In the genomic region with DNA sequence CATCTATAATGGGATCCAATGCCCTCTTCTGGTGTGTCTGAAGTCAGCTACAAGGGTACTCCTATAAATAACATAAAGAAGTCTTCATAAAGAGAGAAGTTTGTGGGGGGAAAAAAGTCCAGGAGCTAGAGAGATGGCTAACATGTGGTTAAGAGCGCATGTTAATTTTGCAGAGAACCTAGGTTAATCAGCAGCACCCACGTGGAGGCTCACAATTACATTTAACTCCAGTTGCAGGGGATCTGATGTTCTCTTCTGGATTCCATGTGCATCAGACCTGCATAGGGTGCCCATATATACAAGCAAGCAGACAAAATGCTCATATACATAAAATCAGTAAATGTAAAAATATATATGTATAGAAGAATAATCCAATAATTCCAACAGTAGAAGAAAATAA, we compare ENCODE assay signal across 9 mouse cellular contexts. TPM values are rescaled to one million over a fixed set of nuclear protein-coding genes. Genes with fewer than 3 reads are reported as not detected.
DNase-seq lines count a peak whose midpoint lies in the region; ATAC-seq and TF ChIP-seq lines count a peak whose summit lies in the region.
"Had no signal": no experiment of that assay in that cellular context is flagged by ENCODE, and none has a peak within 500 bp of the region (broad histone marks: within the 10 kb centered on the region; RNA-seq: fewer than 3 reads in every experiment).

No protein-coding gene starts in this region.

- H3K4me3 ChIP-seq in layer of hippocampus, adult 2 months, result peak overlapping the region; percentile 94
- H3K4me3 ChIP-seq in embryonic facial prominence, embryonic 15.5 days (replicated peaks), result peak overlapping the region; percentile 79
- no peak overlapping the region for H3K4me3 ChIP-seq in limb, embryonic 11.5 days (ENCODE audit: low read depth, low read length)
- H3K4me3 ChIP-seq in neural tube, embryonic 15.5 days (replicated peaks), result peak overlapping the region; percentile 33

- ATAC-seq in embryonic facial prominence, embryonic 15.5 days (ENCODE audit: insufficient number of reproducible peaks, low FRiP score, low TSS enrichment, low read depth), result no peak
- no peak for ATAC-seq in limb, embryonic 11.5 days (ENCODE audit: insufficient number of reproducible peaks, low FRiP score, low TSS enrichment, low read depth)
- no peak for ATAC-seq in neural tube, embryonic 15.5 days (ENCODE audit: low FRiP score)

- DNase-seq in layer of hippocampus, adult 2 months (ENCODE audit: low spot score in 2 of 2), result no peak
- DNase-seq in layer of hippocampus, adult 9-11 months, result no peak
- DNase-seq in limb, embryonic 11.5 days (ENCODE audit: low spot score), result no peak
- no peak for DNase-seq in B cell, adult 2 months
- no peak for DNase-seq in spleen, postnatal 14 days (ENCODE audit: low spot score in 2 of 2)
- DNase-seq in ovary, adult 18-20 months (ENCODE audit: low spot score), result no peak
- DNase-seq: kidney, postnatal 4 days had no signal

- peaks cover 19% of the 10 kb centered on the region; the same call in 1 of the 2 replicates for H3K36me3 ChIP-seq in embryonic facial prominence, embryonic 15.5 days
- peaks cover 3% of the 10 kb centered on the region; the same call in 1 of the 2 replicates for H3K36me3 ChIP-seq in limb, embryonic 11.5 days (ENCODE audit: control insufficient read depth, insufficient read depth, low read length)
- peaks cover 20% of the 10 kb centered on the region; the same call in 1 of the 2 replicates for H3K36me3 ChIP-seq in neural tube, embryonic 15.5 days

- no peak overlapping the region for H3K27ac ChIP-seq in layer of hippocampus, adult 2 months
- H3K27ac ChIP-seq in embryonic facial prominence, embryonic 15.5 days (replicated peaks), result no peak overlapping the region
- H3K27ac ChIP-seq in limb, embryonic 11.5 days (replicated peaks; ENCODE audit: low read depth, low read length), result no peak overlapping the region
- H3K27ac ChIP-seq in neural tube, embryonic 15.5 days (replicated peaks), result no peak overlapping the region

- peaks cover 30% of the 10 kb centered on the region for H3K4me1 ChIP-seq in embryonic facial prominence, embryonic 15.5 days
- H3K4me1 ChIP-seq in limb, embryonic 11.5 days (ENCODE audit: control insufficient read depth, insufficient read depth, low read length), result peaks cover 32% of the 10 kb centered on the region
- H3K4me1 ChIP-seq in neural tube, embryonic 15.5 days, result peaks cover 48% of the 10 kb centered on the region

- TF ChIP-seq CTCF in layer of hippocampus, adult 2 months (conservative IDR thresholded peaks at IDR 0.05), result peak; percentile 19; the same call in 1 of the 2 replicates

- no peaks in the 10 kb centered on the region for H3K9me3 ChIP-seq in embryonic facial prominence, embryonic 15.5 days (replicated peaks)
- no peaks in the 10 kb centered on the region for H3K9me3 ChIP-seq in limb, embryonic 11.5 days (ENCODE audit: control insufficient read depth, low read length)
- no peaks in the 10 kb centered on the region for H3K9me3 ChIP-seq in neural tube, embryonic 15.5 days (replicated peaks)

- peak overlapping the region; percentile 85 for H3K4me2 ChIP-seq in embryonic facial prominence, embryonic 15.5 days (replicated peaks)
- peak overlapping the region; percentile 8; the same call in 1 of the 2 replicates for H3K4me2 ChIP-seq in limb, embryonic 11.5 days (ENCODE audit: low read depth, severe bottlenecking)
- peak overlapping the region; percentile 62 for H3K4me2 ChIP-seq in neural tube, embryonic 15.5 days

- H3K27me3 ChIP-seq in embryonic facial prominence, embryonic 15.5 days, result no peaks in the 10 kb centered on the region
- no peaks in the 10 kb centered on the region for H3K27me3 ChIP-seq in limb, embryonic 11.5 days (ENCODE audit: control insufficient read depth, insufficient read depth, low read length)
- H3K27me3 ChIP-seq in neural tube, embryonic 15.5 days (replicated peaks), result no peaks in the 10 kb centered on the region

- 41% methylated on average over 2 of the region's 2 CpGs for WGBS in embryonic facial prominence, embryonic 15.5 days
- 76% methylated on average over 2 of the region's 2 CpGs for WGBS in limb, embryonic 11.5 days
- 60% methylated on average over 2 of the region's 2 CpGs for WGBS in neural tube, embryonic 15.5 days

- no peak overlapping the region for H3K9ac ChIP-seq in embryonic facial prominence, embryonic 15.5 days
- H3K9ac ChIP-seq in limb, embryonic 11.5 days (ENCODE audit: low read length), result no peak overlapping the region
- H3K9ac ChIP-seq in neural tube, embryonic 15.5 days (replicated peaks), result 0 out of 2 replicates have a peak overlapping the region, but pooled peaks have one; percentile 20

RNA-seq across cellular contexts. Expression of a gene that starts 2.6 kb away (rescaled TPM):
- total RNA-seq in layer of hippocampus, adult 2 months (2021), result 100 to 1,000 TPM; 134 TPM
- 22.3 and 24.2 TPM in 2 replicates for polyA plus RNA-seq in embryonic facial prominence, embryonic 15.5 days (2015; fragmentation: Nextera tagmentation; extraction: Ambion mirVana)
- 26.4 and 31.3 TPM in 2 replicates for polyA plus RNA-seq in limb, embryonic 11.5 days (2014; fragmentation: Nextera tagmentation; extraction: Ambion mirVana)
- 28.6 and 32.1 TPM in 2 replicates for polyA plus RNA-seq in neural tube, embryonic 15.5 days (2015; fragmentation: Nextera tagmentation; extraction: Ambion mirVana)

RNA-seq across cellular contexts. Expression of a gene that starts 15.4 kb away (rescaled TPM):
- total RNA-seq in layer of hippocampus, adult 2 months (2021), result 1 to 10 TPM; 4.2 TPM
- 2.9 and 3.0 TPM in 2 replicates for polyA plus RNA-seq in embryonic facial prominence, embryonic 15.5 days (2015; fragmentation: Nextera tagmentation; extraction: Ambion mirVana)
- polyA plus RNA-seq in limb, embryonic 11.5 days (2014; fragmentation: Nextera tagmentation; extraction: Ambion mirVana), result 1.2 and 2.1 TPM in 2 replicates
- polyA plus RNA-seq in neural tube, embryonic 15.5 days (2015; fragmentation: Nextera tagmentation; extraction: Ambion mirVana), result 2.3 and 2.7 TPM in 2 replicates

RNA-seq across cellular contexts. Expression of a gene that starts 26.2 kb away (rescaled TPM):
- total RNA-seq in layer of hippocampus, adult 2 months (2021), result 10 to 100 TPM; 19.4 to 21.8 TPM
- 55.8 and 57.1 TPM in 2 replicates for polyA plus RNA-seq in embryonic facial prominence, embryonic 15.5 days (2015; fragmentation: Nextera tagmentation; extraction: Ambion mirVana)
- 42.2 and 42.4 TPM in 2 replicates for polyA plus RNA-seq in limb, embryonic 11.5 days (2014; fragmentation: Nextera tagmentation; extraction: Ambion mirVana)
- 16.9 and 20.5 TPM in 2 replicates for polyA plus RNA-seq in neural tube, embryonic 15.5 days (2015; fragmentation: Nextera tagmentation; extraction: Ambion mirVana)

RNA-seq across cellular contexts. Expression of a gene that starts 29.5 kb away (rescaled TPM):
- total RNA-seq in layer of hippocampus, adult 2 months (2021), result 10 to 100 TPM; 52.4 to 58.9 TPM
- polyA plus RNA-seq in embryonic facial prominence, embryonic 15.5 days (2015; fragmentation: Nextera tagmentation; extraction: Ambion mirVana), result 57.2 and 64.1 TPM in 2 replicates
- 66.5 and 68.5 TPM in 2 replicates for polyA plus RNA-seq in limb, embryonic 11.5 days (2014; fragmentation: Nextera tagmentation; extraction: Ambion mirVana)
- 48.1 and 58.2 TPM in 2 replicates for polyA plus RNA-seq in neural tube, embryonic 15.5 days (2015; fragmentation: Nextera tagmentation; extraction: Ambion mirVana)

RNA-seq across cellular contexts. Expression of a gene that starts 49.0 kb away (rescaled TPM):
- 1 to 10 TPM; 1.4 to 1.5 TPM for total RNA-seq in layer of hippocampus, adult 2 months (2021)
- polyA plus RNA-seq in embryonic facial prominence, embryonic 15.5 days (2015; fragmentation: Nextera tagmentation; extraction: Ambion mirVana), result 0.07 and 0.28 TPM in 2 replicates
- not detected in 2 replicates for polyA plus RNA-seq in limb, embryonic 11.5 days (2014; fragmentation: Nextera tagmentation; extraction: Ambion mirVana)
- polyA plus RNA-seq in neural tube, embryonic 15.5 days (2015; fragmentation: Nextera tagmentation; extraction: Ambion mirVana), result 0.05 TPM in 1 of 2 replicates, not detected in the other

Comparison
In these comparisons a context has a peak if more than half of its experiments do, and no peak if none do; other contexts are left out.
1. H3K4me2 ChIP-seq: peak in every context shown above with its lines; median percentile 85 in embryonic facial prominence, embryonic 15.5 days; 62 in neural tube, embryonic 15.5 days; 8 in limb, embryonic 11.5 days.